Mouse (Mus musculus) embryonic stem cell, embryonic (primary cell): ENCODE results near the gene Tmem123.

Experiments
- CTCF ChIA-PET, 4 experiments: fragments of 300-600 bp in 2 of 4; fragments of 350-600 bp in 2 of 4; sonication (Branson Sonifier 250); formaldehyde crosslinking; loops; one replicate each; lab custom pipeline; 2022; ENCODE audit warnings: inconsistent platforms in 2 of 4; lab: Charles Lee
- POLR2A ChIA-PET, 4 experiments: fragments of 300-600 bp in 2 of 4; fragments of 350-600 bp in 2 of 4; sonication (Branson Sonifier 250); formaldehyde crosslinking; loops; one replicate each; lab custom pipeline; 2022; ENCODE audit warnings: antibody characterized with exemption in 4 of 4, inconsistent platforms in 1 of 4; lab: Charles Lee

The Tmem123 gene

GRCm38 (mm10) chr9:7788411-7788810, 24.6 kb downstream of the Tmem123 start:
- CTCF ChIA-PET = no interaction called here
- POLR2A ChIA-PET = interaction anchor here in 3 of 4 experiments (0.6 to 2.9 kb wide), 11 partner anchors 9 to 267 kb away, joined by 3 to 12 read pairs (median 3); partner anchors contain the start of gene Tmem123 (in 2 of the 3)

GRCm38 (mm10) chr9:7789764-7790575, 26.1 kb downstream of the Tmem123 start:
- POLR2A ChIA-PET = interaction anchor here in 2 of 4 experiments (1.0 to 1.6 kb wide), 4 partner anchors 11 to 47 kb away, joined by 3 to 5 read pairs (median 3); partner anchors contain the start of genes Birc2 (in 2 of the 2) and Tmem123 (in 1 of the 2)
- CTCF ChIA-PET = no interaction called here

- ChIA-PET POLR2A (interaction anchor here in 1 of 4 experiments (0.8 to 1.2 kb wide), 2 partner anchors 27 to 46 kb away, joined by 3 to 4 read pairs; partner anchors contain the start of genes Birc2 and Tmem123), CTCF (no interaction called here)
Observed at GRCm38 (mm10) chr9:7790580-7791084, 26.8 kb downstream of the Tmem123 start.

- ChIA-PET CTCF (no interaction called here), POLR2A (interaction anchor here in 2 of 4 experiments (1.4 to 1.9 kb wide), 3 partner anchors 9 to 44 kb away, joined by 4 to 8 read pairs (median 6); partner anchors contain the start of gene Birc2 (in 1 of the 2))
Observed at GRCm38 (mm10) chr9:7793561-7793960, 29.7 kb downstream of the Tmem123 start.

- POLR2A ChIA-PET = interaction anchor here (0.5 to 2.9 kb wide), 25 partner anchors 9 to 240 kb away, joined by 3 to 11 read pairs (median 4); partner anchors contain the start of genes Birc2 (in 3 of the 4) and Tmem123 (in 2 of the 4)
- CTCF ChIA-PET = interaction anchor here in 2 of 4 experiments (0.7 to 2.1 kb wide), 2 partner anchors 60 to 83 kb away, joined by 3 to 5 read pairs; no protein-coding TSS in a partner anchor
Observed at GRCm38 (mm10) chr9:7795581-7795980, 31.7 kb downstream of the Tmem123 start.

- CTCF ChIA-PET = interaction anchor here in 3 of 4 experiments (0.5 to 2.1 kb wide), 3 partner anchors 27 to 82 kb away, joined by 3 to 5 read pairs (median 5); no protein-coding TSS in a partner anchor
- POLR2A ChIA-PET = interaction anchor here (0.5 to 2.9 kb wide), 23 partner anchors 9 to 239 kb away, joined by 3 to 11 read pairs (median 4); partner anchors contain the start of genes Tmem123 (in 2 of the 4) and Birc2 (in 1 of the 4)
Observed at GRCm38 (mm10) chr9:7796129-7796864, 32.5 kb downstream of the Tmem123 start.

- CTCF ChIA-PET = no interaction called here
- POLR2A ChIA-PET = interaction anchor here in 3 of 4 experiments (0.9 to 2.9 kb wide), 7 partner anchors 8 to 40 kb away, joined by 3 to 14 read pairs (median 4); partner anchors contain the start of gene Birc2 (in 2 of the 3)
Observed at GRCm38 (mm10) chr9:7797542-7797941, 33.7 kb downstream of the Tmem123 start.

GRCm38 (mm10) chr9:7798555-7798954, 34.7 kb downstream of the Tmem123 start:
- ChIA-PET CTCF (no interaction called here), POLR2A (interaction anchor here in 3 of 4 experiments (0.9 to 1.9 kb wide), 5 partner anchors 8 to 38 kb away, joined by 3 to 14 read pairs (median 4); partner anchors contain the start of genes Birc2 (in 1 of the 3) and Tmem123 (in 1 of the 3))

GRCm38 (mm10) chr9:7805101-7805506, 41.3 kb downstream of the Tmem123 start:
- POLR2A ChIA-PET = interaction anchor here in 2 of 4 experiments (0.7 to 2.3 kb wide), 4 partner anchors 9 to 32 kb away, joined by 3 to 11 read pairs (median 6); partner anchors contain the start of gene Birc2 (in 1 of the 2)

GRCm38 (mm10) chr9:7822758-7823157, 58.9 kb downstream of the Tmem123 start:
- CTCF ChIA-PET = interaction anchor here in 1 of 4 experiments (0.9 kb wide), 1 partner anchor 203 kb away, joined by 4 read pairs; no protein-coding TSS in a partner anchor
- POLR2A ChIA-PET = interaction anchor here in 3 of 4 experiments (0.7 to 4.7 kb wide), 7 partner anchors 9 to 96 kb away, joined by 3 to 23 read pairs (median 5); partner anchors contain the start of genes Birc2 (in 2 of the 3) and Tmem123 (in 1 of the 3)

More at GRCm38 (mm10) chr9:7805101-7805506, 41.3 kb downstream of the Tmem123 start:
- CTCF ChIA-PET = no interaction called here

- CTCF ChIA-PET = no interaction called here
- POLR2A ChIA-PET = interaction anchor here in 3 of 4 experiments (0.9 to 3.3 kb wide), 6 partner anchors 11 to 90 kb away, joined by 3 to 16 read pairs (median 6); partner anchors contain the start of genes Birc2 (in 3 of the 3) and Tmem123 (in 1 of the 3)
Observed at GRCm38 (mm10) chr9:7824916-7825315, 61.1 kb downstream of the Tmem123 start.

- POLR2A ChIA-PET = interaction anchor here in 2 of 4 experiments (1.0 to 2.3 kb wide), 3 partner anchors 9 to 12 kb away, joined by 4 to 7 read pairs (median 4); no protein-coding TSS in a partner anchor
- CTCF ChIA-PET = no interaction called here
Observed at GRCm38 (mm10) chr9:7828706-7829105, 64.9 kb downstream of the Tmem123 start.

GRCm38 (mm10) chr9:7829531-7830528, 66.0 kb downstream of the Tmem123 start:
- CTCF ChIA-PET = interaction anchor here in 1 of 4 experiments (1.8 kb wide), 1 partner anchor 26 kb away, joined by 4 read pairs; no protein-coding TSS in a partner anchor
- POLR2A ChIA-PET = interaction anchor here (0.6 to 2.8 kb wide), 12 partner anchors 10 to 81 kb away, joined by 3 to 10 read pairs (median 4); partner anchors contain the start of gene Tmem123 (in 1 of the 4)

- POLR2A ChIA-PET = interaction anchor here in 3 of 4 experiments (0.6 to 4.9 kb wide), 4 partner anchors 19 to 170 kb away, joined by 3 to 77 read pairs (median 4); partner anchors contain the start of gene Tmem123 (in 1 of the 3)
- CTCF ChIA-PET = interaction anchor here in 1 of 4 experiments (0.5 kb wide), 1 partner anchor 85 kb away, joined by 3 read pairs; no protein-coding TSS in a partner anchor
Observed at GRCm38 (mm10) chr9:7833421-7833820, 69.6 kb downstream of the Tmem123 start.

- CTCF ChIA-PET = interaction anchor here in 1 of 4 experiments (1.0 kb wide), 1 partner anchor 118 kb away, joined by 3 read pairs; no protein-coding TSS in a partner anchor
- POLR2A ChIA-PET = interaction anchor here in 3 of 4 experiments (0.5 to 4.9 kb wide), 23 partner anchors 9 to 460 kb away, joined by 3 to 77 read pairs (median 12); partner anchors contain the start of genes Tmem123 (in 3 of the 3), Birc3 (in 2 of the 3) and Yap1 (in 1 of the 3)
Observed at GRCm38 (mm10) chr9:7835302-7835701, 71.5 kb downstream of the Tmem123 start.
